Mouse (Mus musculus) cerebellum, adult 8-10 months (tissue): ENCODE measurements around the gene Rab11fip5.

Experiments
- DNase-seq: peaks from one replicate; pipeline ENCODE4 v3.0.0; 2022

The Rab11fip5 gene

GRCm38 (mm10) chr6:85373066-85373860, 1.2 kb downstream of the Rab11fip5 start:
- DNase-seq = no peak

- peak; percentile 28 for DNase-seq
Measured at GRCm38 (mm10) chr6:85372496-85372895, 1.9 kb downstream of the Rab11fip5 start.

- DNase-seq = peak; percentile 24
Measured at GRCm38 (mm10) chr6:85371859-85372405, 2.5 kb downstream of the Rab11fip5 start.

- peak; percentile 14 for DNase-seq
Measured at GRCm38 (mm10) chr6:85370666-85371430, 3.6 kb downstream of the Rab11fip5 start.

- DNase-seq = no peak
Measured at GRCm38 (mm10) chr6:85370041-85370440, 4.4 kb downstream of the Rab11fip5 start.

GRCm38 (mm10) chr6:85369181-85369860, 5.1 kb downstream of the Rab11fip5 start:
- DNase-seq = no peak

GRCm38 (mm10) chr6:85368722-85369121, 5.7 kb downstream of the Rab11fip5 start:
- DNase-seq = no peak

- DNase-seq = no peak
Measured at GRCm38 (mm10) chr6:85368166-85368565, 6.3 kb downstream of the Rab11fip5 start.

GRCm38 (mm10) chr6:85366387-85366786, 8.0 kb downstream of the Rab11fip5 start:
- DNase-seq = no peak

- no peak for DNase-seq
Measured at GRCm38 (mm10) chr6:85364439-85364838, 10.0 kb downstream of the Rab11fip5 start.

- no peak for DNase-seq
Measured at GRCm38 (mm10) chr6:85363906-85364260, 10.6 kb downstream of the Rab11fip5 start.

- no peak for DNase-seq
Measured at GRCm38 (mm10) chr6:85363231-85363905, 11.1 kb downstream of the Rab11fip5 start.

GRCm38 (mm10) chr6:85362610-85363009, 11.8 kb downstream of the Rab11fip5 start:
- DNase-seq = no peak

GRCm38 (mm10) chr6:85360311-85360710, 14.1 kb downstream of the Rab11fip5 start:
- no peak for DNase-seq

GRCm38 (mm10) chr6:85358877-85359276, 15.6 kb downstream of the Rab11fip5 start:
- no peak for DNase-seq

GRCm38 (mm10) chr6:85356682-85357465, 17.6 kb downstream of the Rab11fip5 start:
- DNase-seq = no peak

GRCm38 (mm10) chr6:85355753-85356152, 18.7 kb downstream of the Rab11fip5 start:
- DNase-seq = no peak

- peak; percentile 59 for DNase-seq
Measured at GRCm38 (mm10) chr6:85354709-85355108, 19.7 kb downstream of the Rab11fip5 start.

- DNase-seq = no peak
Measured at GRCm38 (mm10) chr6:85353706-85354105, 20.7 kb downstream of the Rab11fip5 start.

GRCm38 (mm10) chr6:85350157-85350556, 24.3 kb downstream of the Rab11fip5 start:
- no peak for DNase-seq

GRCm38 (mm10) chr6:85349246-85349645, 25.2 kb downstream of the Rab11fip5 start:
- DNase-seq = peak; percentile 42

GRCm38 (mm10) chr6:85348133-85348532, 26.3 kb downstream of the Rab11fip5 start:
- no peak for DNase-seq
